Mouse (Mus musculus) CH12.LX (cell line): ENCODE data around the gene Gm44596.
A peak's percentile ranks its signal among the peaks of the same experiment; 100 is the strongest.

Experiments used
- CTCF ChIP-seq, 2 experiments: IDR thresholded peaks in 1 of 2; conservative IDR thresholded peaks in 1 of 2; 2 replicates each; pipeline ENCODE4 v1.5.1; 2011 to 2012; ENCODE audit warnings: low read depth in 2 of 2, low read length in 2 of 2, improper control_type of control experiment in 1 of 2, inconsistent platforms in 1 of 2, mild to moderate bottlenecking in 1 of 2, moderate library complexity in 1 of 2
- ELF1 ChIP-seq: IDR thresholded peaks from 2 replicates; pipeline ENCODE4 v1.6.1; 2014; ENCODE audit warnings: low read depth, mild to moderate bottlenecking, inconsistent platforms, low read length, improper control_type of control experiment
- GABPA ChIP-seq: IDR thresholded peaks from 2 replicates; pipeline ENCODE4 v1.6.1; 2012; ENCODE audit warnings: low read depth, low read length, improper control_type of control experiment, inconsistent platforms; ENCODE audit not compliant: insufficient replicate concordance
- HCFC1 ChIP-seq: IDR thresholded peaks from 2 replicates; pipeline ENCODE4 v1.6.1; 2012; ENCODE audit warnings: low read depth, mild to moderate bottlenecking, inconsistent platforms, low read length, improper control_type of control experiment
- JUND ChIP-seq: conservative IDR thresholded peaks from 2 replicates; pipeline ENCODE4 v1.6.1; 2011; ENCODE audit warnings: low read depth, low read length, improper control_type of control experiment
- MEF2A ChIP-seq: IDR thresholded peaks from 2 replicates; pipeline ENCODE4 v1.6.1; 2014; ENCODE audit warnings: low read depth, mild to moderate bottlenecking, inconsistent platforms, low read length, improper control_type of control experiment, borderline replicate concordance
- POLR2A ChIP-seq: IDR thresholded peaks from 2 replicates; pipeline ENCODE4 v1.6.1; 2011; ENCODE audit warnings: low read depth, mild to moderate bottlenecking, improper control_type of control experiment, low read length
- USF2 ChIP-seq: conservative IDR thresholded peaks from 2 replicates; pipeline ENCODE4 v1.6.1; 2011; ENCODE audit warnings: low read depth, low read length, improper control_type of control experiment
- ZNF384 ChIP-seq: IDR thresholded peaks from 2 replicates; pipeline ENCODE4 v1.6.1; 2012; ENCODE audit warnings: low read depth, low read length, improper control_type of control experiment, inconsistent platforms

DNA sequence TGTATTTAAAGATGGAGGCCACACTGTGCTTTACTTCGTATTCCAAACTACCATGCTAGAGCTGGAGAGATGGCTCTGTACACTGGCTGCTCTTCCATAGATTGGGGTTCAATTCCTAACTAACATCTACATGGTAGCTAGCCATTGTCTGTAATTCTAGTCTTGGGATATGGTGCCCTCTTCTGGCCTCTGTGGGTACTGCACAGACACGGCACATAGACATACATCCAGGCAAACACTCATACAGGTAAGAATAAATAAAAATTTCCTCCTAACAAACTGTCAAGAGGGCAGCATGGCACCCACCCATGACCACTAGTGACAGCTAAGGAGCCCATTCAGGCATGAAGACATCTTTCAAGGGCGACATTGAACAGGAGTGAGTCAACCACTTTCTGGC lies 35.8 kb downstream of the Gm44596 start:
- TF ChIP-seq POLR2A (no peak), MEF2A (no peak), CTCF (conservative IDR thresholded peaks at IDR 0.05 in 1 of 2, IDR thresholded peaks at IDR 0.05 in 1 of 2; ENCODE audit: low read depth in 2 of 2, low read length in 2 of 2) (peak; percentile 89 to 95), HCFC1 (no peak), JUND (no peak), ZNF384 (no peak), GABPA (no peak), USF2 (no peak), ELF1 (no peak)
